Mouse (Mus musculus) kidney, postnatal 14 days (tissue): Measurements from ENCODE around the gene Xirp1.
"Not testable (repeated sequence)": the region's sequence is repeated elsewhere in the genome, so short reads cannot be mapped to it uniquely, and the experiment has no call there.

Experiments
- DNase-seq: peaks from one replicate; pipeline ENCODE4 v3.0.0; 2022; ENCODE audit warnings: mixed read lengths

Xirp1 gene

GRCm38 (mm10) chr9:120014828-120015227 lies 8.6 kb downstream of the Xirp1 start:
- DNase-seq, result no peak

GRCm38 (mm10) chr9:120013251-120013820 lies 10.1 kb downstream of the Xirp1 start:
- no peak for DNase-seq

GRCm38 (mm10) chr9:120012781-120013180 lies 10.6 kb downstream of the Xirp1 start:
- no peak for DNase-seq

GRCm38 (mm10) chr9:120012161-120012560 lies 11.2 kb downstream of the Xirp1 start:
- not testable (repeated sequence) for DNase-seq

- DNase-seq, result peak; percentile 81
These were observed 11.9 kb downstream of the Xirp1 start for GRCm38 (mm10) chr9:120011533-120011932.

- peak; percentile 99 for DNase-seq
These were observed 12.5 kb downstream of the Xirp1 start for GRCm38 (mm10) chr9:120010781-120011511.

GRCm38 (mm10) chr9:120009871-120010270 lies 13.5 kb downstream of the Xirp1 start:
- DNase-seq, result no peak

GRCm38 (mm10) chr9:120009226-120009841 lies 14.1 kb downstream of the Xirp1 start:
- no peak for DNase-seq

- DNase-seq, result no peak
These were observed 15.6 kb downstream of the Xirp1 start for GRCm38 (mm10) chr9:120007833-120008232.

- no peak for DNase-seq
These were observed 17.5 kb downstream of the Xirp1 start for GRCm38 (mm10) chr9:120005936-120006335.

- no peak for DNase-seq
These were observed 20.5 kb downstream of the Xirp1 start for GRCm38 (mm10) chr9:120002893-120003292.

- peak; percentile 95 for DNase-seq
These were observed 21.3 kb downstream of the Xirp1 start for GRCm38 (mm10) chr9:120001945-120002725.

GRCm38 (mm10) chr9:120000761-120001160 lies 22.6 kb downstream of the Xirp1 start:
- DNase-seq, result peak; percentile 48

GRCm38 (mm10) chr9:119999636-120000035 lies 23.8 kb downstream of the Xirp1 start:
- DNase-seq, result no peak

- DNase-seq, result no peak
These were observed 24.6 kb downstream of the Xirp1 start for GRCm38 (mm10) chr9:119998776-119999175.

- no peak for DNase-seq
These were observed 27.3 kb downstream of the Xirp1 start for GRCm38 (mm10) chr9:119996080-119996479.

GRCm38 (mm10) chr9:119994207-119994606 lies 29.2 kb downstream of the Xirp1 start:
- DNase-seq, result no peak

GRCm38 (mm10) chr9:119993092-119993844 lies 30.1 kb downstream of the Xirp1 start:
- DNase-seq, result no peak

- DNase-seq, result no peak
These were observed 32.1 kb downstream of the Xirp1 start for GRCm38 (mm10) chr9:119991310-119991709.

- DNase-seq, result no peak
These were observed 35.1 kb downstream of the Xirp1 start for GRCm38 (mm10) chr9:119988304-119988703.

GRCm38 (mm10) chr9:119985881-119986574 lies 37.4 kb downstream of the Xirp1 start:
- no peak for DNase-seq

- DNase-seq, result peak; percentile 44
These were observed 38.8 kb downstream of the Xirp1 start, which contains the start of gene Csrnp1 for GRCm38 (mm10) chr9:119984536-119985011. TSS of gene Csrnp1 (minus strand) at chr9:119984658.
